Mouse (Mus musculus): ENCODE measurements around the gene Robo2.
"Not testable (repeated sequence)": the region's sequence is repeated elsewhere in the genome, so short reads cannot be mapped to it uniquely, and the experiment has no call there.

The Robo2 gene

GRCm38 (mm10) chr16:74070628-74071027 lies 341.0 kb downstream of the Robo2 start:
- in situ Hi-C loops (cut with MboI), result no loop called here

GRCm38 (mm10) chr16:74065958-74066357 lies 345.7 kb downstream of the Robo2 start:
- in situ Hi-C loops (cut with MboI), result no loop called here

GRCm38 (mm10) chr16:74061951-74062350 lies 349.7 kb downstream of the Robo2 start:
- in situ Hi-C loops (cut with MboI), result no loop called here

GRCm38 (mm10) chr16:74061479-74061878 lies 350.1 kb downstream of the Robo2 start:
- in situ Hi-C loops (cut with MboI), result no loop called here

GRCm38 (mm10) chr16:74056886-74057285 lies 354.7 kb downstream of the Robo2 start:
- in situ Hi-C loops (cut with MboI), result no loop called here

GRCm38 (mm10) chr16:74056210-74056609 lies 355.4 kb downstream of the Robo2 start:
- in situ Hi-C loops (cut with MboI), result no loop called here

GRCm38 (mm10) chr16:74055061-74055751 lies 356.4 kb downstream of the Robo2 start:
- in situ Hi-C loops (cut with MboI), result no loop called here

- in situ Hi-C loops (cut with MboI), result no loop called here
Measured at GRCm38 (mm10) chr16:74049467-74049866, 362.2 kb downstream of the Robo2 start.

- in situ Hi-C loops (cut with MboI), result no loop called here
Measured at GRCm38 (mm10) chr16:74048980-74049379, 362.6 kb downstream of the Robo2 start.

- in situ Hi-C loops (cut with MboI), result no loop called here
Measured at GRCm38 (mm10) chr16:74047232-74047631, 364.4 kb downstream of the Robo2 start.

- in situ Hi-C loops (cut with MboI), result not testable (repeated sequence)
Measured at GRCm38 (mm10) chr16:74040797-74041196, 370.8 kb downstream of the Robo2 start.

GRCm38 (mm10) chr16:74027822-74028221 lies 383.8 kb downstream of the Robo2 start:
- in situ Hi-C loops (cut with MboI), result no loop called here

- in situ Hi-C loops (cut with MboI), result no loop called here
Measured at GRCm38 (mm10) chr16:74022281-74022978, 389.2 kb downstream of the Robo2 start.

- in situ Hi-C loops (cut with MboI), result no loop called here
Measured at GRCm38 (mm10) chr16:74005767-74006166, 405.9 kb downstream of the Robo2 start.

GRCm38 (mm10) chr16:74001331-74001730 lies 410.3 kb downstream of the Robo2 start:
- in situ Hi-C loops (cut with MboI), result no loop called here

GRCm38 (mm10) chr16:73991212-73991611 lies 420.4 kb downstream of the Robo2 start:
- in situ Hi-C loops (cut with MboI), result no loop called here

- in situ Hi-C loops (cut with MboI), result no loop called here
Measured at GRCm38 (mm10) chr16:73969573-73969972, 442.1 kb downstream of the Robo2 start.

GRCm38 (mm10) chr16:73964366-73964926 lies 447.2 kb downstream of the Robo2 start:
- in situ Hi-C loops (cut with MboI), result no loop called here

GRCm38 (mm10) chr16:73959479-73959970 lies 452.1 kb downstream of the Robo2 start:
- in situ Hi-C loops (cut with MboI), result no loop called here

GRCm38 (mm10) chr16:73958524-73958846 lies 453.1 kb downstream of the Robo2 start:
- in situ Hi-C loops (cut with MboI), result no loop called here

- in situ Hi-C loops (cut with MboI), result no loop called here
Measured at GRCm38 (mm10) chr16:73957675-73958523, 453.7 kb downstream of the Robo2 start.

- in situ Hi-C loops (cut with MboI), result no loop called here
Measured at GRCm38 (mm10) chr16:73946171-73946570, 465.5 kb downstream of the Robo2 start.

All from mature B cell (primary cell).